Mouse (Mus musculus) lung, postnatal 0 days (tissue): Measurements from ENCODE around the gene Gm8011. TPM values are rescaled to one million over a fixed set of nuclear protein-coding genes. Genes with fewer than 3 reads are reported as not detected.
"Not testable (repeated sequence)": the region's sequence is repeated elsewhere in the genome, so short reads cannot be mapped to it uniquely, and the experiment has no call there.

Source experiments
- ATAC-seq: fragments of 200-750 bp; cut with Nextera tagmentation; 2 replicates; pipeline ENCODE4 v1.8.0; 2017; ENCODE audit warnings: moderate library complexity
- DNase-seq: peaks from one replicate; pipeline ENCODE4 v3.0.0-alpha.2; 2016; ENCODE audit warnings: low spot score
- H3K27ac ChIP-seq: fragments of 300-500 bp; sonication (generic); 2 replicates; pipeline ENCODE4 v1.5.1; 2014; ENCODE audit warnings: antibody characterized with exemption, mild to moderate bottlenecking, low read length, mixed read lengths
- H3K27me3 ChIP-seq: fragments of 300-500 bp; sonication (generic); replicated peaks from 2 replicates; pipeline ENCODE4 v1.6.1; 2014; ENCODE audit warnings: low read length, mixed read lengths; ENCODE audit not compliant: insufficient read depth
- H3K36me3 ChIP-seq: fragments of 300-500 bp; sonication (generic); 2 replicates; pipeline ENCODE4 v1.6.1; 2014; ENCODE audit warnings: low read length, mixed read lengths; ENCODE audit not compliant: insufficient read depth
- H3K4me1 ChIP-seq: fragments of 300-500 bp; sonication (generic); 2 replicates; pipeline ENCODE4 v1.6.1; 2014; ENCODE audit warnings: antibody characterized with exemption, low read depth, low read length, mixed read lengths; ENCODE audit not compliant: insufficient read depth
- H3K4me2 ChIP-seq: fragments of 300-500 bp; sonication (generic); replicated peaks from 2 replicates; pipeline ENCODE4 v1.6.1; 2014; ENCODE audit warnings: low read depth, mild to moderate bottlenecking, low read length, moderate library complexity, mixed read lengths
- H3K4me3 ChIP-seq: fragments of 300-500 bp; sonication (generic); 2 replicates; pipeline ENCODE4 v1.5.1; 2014; ENCODE audit warnings: low read depth, low read length
- H3K9ac ChIP-seq: fragments of 300-500 bp; sonication (generic); replicated peaks from 2 replicates; pipeline ENCODE4 v1.6.1; 2014; ENCODE audit warnings: low read depth, mild to moderate bottlenecking
- H3K9me3 ChIP-seq: fragments of 300-500 bp; sonication (generic); 2 replicates; pipeline ENCODE4 v1.6.1; 2016; ENCODE audit warnings: low read length, mixed read lengths
- WGBS: fragments of 180-500 bp; shearing (Covaris S2); extraction: QIAGEN DNeasy Blood & Tissue Kit; methylation state at CpG from one replicate; pipeline ENCODE4 v1.1.7; 2014; 5-methylcytosine and 5-hydroxymethylcytosine counted together
- polyA plus RNA-seq: library from polyadenylated mRNA; unstranded; fragments of >200 nt; fragmentation: Nextera tagmentation; extraction: Ambion mirVana; gene quantifications from 2 replicates; pipeline ENCODE4 v1.2.1, GENCODE M21; 2015

Gm8011 gene
- not detected in 2 replicates for polyA plus RNA-seq

DNA sequence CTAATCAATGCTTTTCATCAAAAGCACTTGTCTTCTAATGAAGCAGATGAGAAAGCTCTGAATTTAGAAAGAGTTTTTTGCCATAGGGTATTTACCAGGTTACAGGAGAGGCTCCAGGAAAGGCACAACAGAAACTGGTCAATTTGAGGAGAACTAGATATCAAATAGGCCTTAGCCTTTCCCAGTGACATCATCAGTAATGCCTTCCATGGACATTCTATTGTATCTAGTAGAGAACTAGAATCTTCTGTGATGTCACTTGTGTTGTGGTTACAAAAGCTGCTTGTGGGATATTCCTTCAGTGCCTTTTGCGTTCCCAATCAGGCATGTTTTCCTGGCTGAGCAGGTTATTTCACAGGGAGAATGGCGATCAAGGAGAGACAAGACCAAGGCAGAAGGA is at the start of gene Gm8011:
Gm8011 (plus strand) TSS at position 301 of the 400 bp plus-strand sequence.
- not testable (repeated sequence) for ATAC-seq, H3K9me3 ChIP-seq, H3K4me1 ChIP-seq, H3K9ac ChIP-seq, H3K36me3 ChIP-seq, H3K27ac ChIP-seq, DNase-seq, H3K4me3 ChIP-seq, H3K27me3 ChIP-seq, H3K4me2 ChIP-seq
- WGBS, result 55% methylated on average over 2 of the region's 2 CpGs

DNA sequence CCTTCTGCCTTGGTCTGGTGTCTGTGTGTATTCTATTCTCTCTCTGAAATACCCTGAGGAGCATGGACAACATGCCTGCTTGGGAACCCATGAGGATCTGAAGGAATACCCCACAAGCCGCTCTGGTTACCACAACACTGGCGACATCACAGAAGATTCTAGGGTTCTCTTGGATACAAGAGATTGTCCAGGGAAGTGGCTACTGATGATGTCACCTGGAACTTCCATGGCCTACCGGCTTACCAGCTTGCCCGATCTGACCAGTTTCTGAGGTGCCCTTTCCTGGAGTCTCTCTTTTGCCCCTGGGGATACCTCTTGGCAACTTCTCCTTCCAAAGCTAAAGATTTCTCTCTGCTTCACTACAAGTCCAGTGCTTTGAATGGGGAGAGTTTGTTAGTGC is 24.1 kb upstream of the Gm8011 start, which contains the start of gene Gm8005:
Gm8005 (minus strand) TSS at position 101 of the 400 bp plus-strand sequence.
- not testable (repeated sequence) for DNase-seq, H3K27me3 ChIP-seq, H3K4me1 ChIP-seq, H3K9me3 ChIP-seq, H3K4me3 ChIP-seq, H3K9ac ChIP-seq, H3K4me2 ChIP-seq, ATAC-seq, H3K27ac ChIP-seq, H3K36me3 ChIP-seq
- WGBS, result 88% methylated on average over 2 of the region's 4 CpGs

DNA sequence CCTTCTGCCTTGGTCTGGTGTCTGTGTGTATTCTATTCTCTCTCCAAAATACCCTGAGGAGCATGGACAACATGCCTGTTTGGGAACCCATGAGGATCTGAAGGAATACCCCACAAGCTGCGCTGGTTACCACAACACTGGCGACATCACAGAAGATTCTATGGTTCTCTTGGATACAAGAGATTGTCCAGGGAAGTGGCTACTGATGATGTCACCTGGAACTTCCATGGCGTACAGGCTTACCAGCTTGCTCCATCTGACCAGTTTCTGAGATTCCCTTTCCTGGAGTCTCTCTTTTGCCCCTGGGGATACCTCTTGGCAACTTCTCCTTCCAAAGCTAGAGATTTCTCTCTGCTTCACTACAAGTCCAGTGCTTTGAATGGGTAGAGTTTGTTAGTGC is 38.6 kb downstream of the Gm8011 start, which contains the start of gene Gm8020:
Gm8020 (minus strand) TSS at position 101 of the 400 bp plus-strand sequence.
- H3K27me3 ChIP-seq, H3K4me3 ChIP-seq, H3K9me3 ChIP-seq, H3K4me1 ChIP-seq, H3K9ac ChIP-seq, DNase-seq, H3K4me2 ChIP-seq, H3K36me3 ChIP-seq, H3K27ac ChIP-seq, ATAC-seq: not testable (repeated sequence)
- 89% methylated on average over 1 of the region's 3 CpGs for WGBS

Other genes starting within 250 kb of the Gm8011 start
- gene Gm17026, start 203.8 kb upstream of the Gm8011 start, polyA plus RNA-seq, result not detected in 2 replicates
- not detected in 2 replicates for gene Gm9611, start 166.5 kb upstream of the Gm8011 start, polyA plus RNA-seq
- not detected in 2 replicates for gene Gm7995, start 153.7 kb upstream of the Gm8011 start, polyA plus RNA-seq
- gene Gm8005, start 24.2 kb upstream of the Gm8011 start, polyA plus RNA-seq, result not detected in 2 replicates
- gene Gm8020, start 38.5 kb downstream of the Gm8011 start, polyA plus RNA-seq, result not detected in 2 replicates
- gene Gm8024, start 60.4 kb downstream of the Gm8011 start, polyA plus RNA-seq, result not detected in 2 replicates
- not detected in 2 replicates for gene Gm17124, start 136.0 kb downstream of the Gm8011 start, polyA plus RNA-seq
- gene Gm3633, start 178.0 kb downstream of the Gm8011 start, polyA plus RNA-seq, result not detected in 2 replicates
- gene Gm10378, start 192.1 kb downstream of the Gm8011 start, polyA plus RNA-seq, result not detected in 2 replicates